ENCODE assay signal across 12 mouse cellular contexts in the genomic region with DNA sequence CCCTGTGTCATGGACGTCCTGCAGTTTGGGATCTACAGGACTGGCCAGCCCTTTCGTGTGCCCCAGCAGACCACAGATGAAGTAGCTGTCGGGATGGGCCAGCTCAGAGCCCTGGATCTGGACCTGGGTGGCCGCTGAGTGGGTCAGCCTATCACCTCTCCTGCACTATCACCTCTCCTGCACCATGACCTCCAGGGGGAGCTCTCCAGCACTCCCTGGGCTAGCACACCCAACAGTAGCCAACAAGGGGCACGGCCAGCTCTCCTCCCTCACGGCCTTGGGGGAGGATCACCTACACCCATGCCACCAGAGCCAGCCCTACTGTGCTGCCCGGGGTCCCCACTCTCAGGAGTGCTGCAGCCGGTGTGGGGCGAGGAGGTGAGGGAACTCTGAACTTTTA. TPM values are rescaled to one million over a fixed set of nuclear protein-coding genes. Genes with fewer than 3 reads are reported as not detected.
DNase-seq lines count a peak whose midpoint lies in the region; ATAC-seq lines count a peak whose summit lies in the region.
"Had no signal": no experiment of that assay in that cellular context is flagged by ENCODE, and none has a peak within 500 bp of the region (broad histone marks: within the 10 kb centered on the region; RNA-seq: fewer than 3 reads in every experiment).

No protein-coding gene starts in this region.

- 0 out of 2 replicates have a peak, but pooled peaks have one; percentile 54 for ATAC-seq in megakaryocyte progenitor cell, adult 5-6 weeks (replicated peaks; ENCODE audit: poor library complexity)
- ATAC-seq: midbrain, embryonic 13.5 days had no signal

- peak; percentile 4 to 42 for DNase-seq in kidney, postnatal 36 days
- no peak for DNase-seq in kidney, postnatal 4 days
- peak; percentile 8 to 15 for DNase-seq in B cell, adult 2 months
- peak; percentile 11 for DNase-seq in NIH3T3 (ENCODE audit: low read depth)
- no peak for DNase-seq in cerebellum, postnatal 25 days
- DNase-seq in embryo, embryonic 10.5 days (ENCODE audit: low spot score), result no peak
- DNase-seq: cerebellum, postnatal 10 days; heart, adult 11 months; right cerebral cortex, postnatal 14 days had no signal

RNA-seq across cellular contexts. Expression of gene Foxf1, which starts 36.7 kb away (rescaled TPM):
- total RNA-seq in megakaryocyte progenitor cell, adult 5-6 weeks (2015), result not detected in 2 replicates
- not detected in 2 replicates for total RNA-seq in megakaryocyte progenitor cell, adult 5-6 weeks (2017)
- total RNA-seq: hematopoietic stem cell, adult 5-6 weeks had no signal

Comparison
In these comparisons a context has a peak if more than half of its experiments do, and no peak if none do; other contexts are left out.
1. DNase-seq: peak in kidney, postnatal 36 days (2 of 2), B cell, adult 2 months (2 of 2) and NIH3T3 (single experiment); none in kidney, postnatal 4 days (0 of 2), cerebellum, postnatal 25 days (0 of 2) and embryo, embryonic 10.5 days (single experiment).